Mouse (Mus musculus) frontal cortex, postnatal 36 days (tissue): ENCODE results near the gene Nptx1.

Experiments used
- DNase-seq, 2 experiments: peaks; one replicate each; pipeline ENCODE4 v3.0.0; 2022; ENCODE audit warnings: low spot score in 2 of 2

The Nptx1 gene

DNA sequence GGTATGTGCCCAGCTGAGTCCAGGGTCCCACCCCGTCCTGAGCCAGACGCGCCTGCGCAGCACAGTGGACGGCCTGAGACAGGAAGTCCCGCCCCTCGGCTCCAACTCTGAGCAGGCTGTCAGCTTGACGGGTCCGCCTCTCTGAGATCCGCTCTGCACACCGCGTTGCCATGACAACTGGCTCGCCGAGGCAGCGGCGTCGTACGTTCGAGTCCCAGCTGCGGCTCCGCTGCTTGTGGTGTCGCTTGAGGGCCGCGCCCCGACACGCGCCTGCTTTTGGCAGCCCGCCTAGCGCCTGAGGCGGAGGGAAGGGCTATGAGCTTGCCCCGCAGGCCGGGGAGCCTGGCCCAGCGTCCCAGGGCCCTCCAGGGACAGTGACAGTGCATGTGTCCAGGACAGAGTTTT, 23.0 kb downstream of the Nptx1 start:
- peak in 1 of 2 experiments; percentile 79 for DNase-seq

DNA sequence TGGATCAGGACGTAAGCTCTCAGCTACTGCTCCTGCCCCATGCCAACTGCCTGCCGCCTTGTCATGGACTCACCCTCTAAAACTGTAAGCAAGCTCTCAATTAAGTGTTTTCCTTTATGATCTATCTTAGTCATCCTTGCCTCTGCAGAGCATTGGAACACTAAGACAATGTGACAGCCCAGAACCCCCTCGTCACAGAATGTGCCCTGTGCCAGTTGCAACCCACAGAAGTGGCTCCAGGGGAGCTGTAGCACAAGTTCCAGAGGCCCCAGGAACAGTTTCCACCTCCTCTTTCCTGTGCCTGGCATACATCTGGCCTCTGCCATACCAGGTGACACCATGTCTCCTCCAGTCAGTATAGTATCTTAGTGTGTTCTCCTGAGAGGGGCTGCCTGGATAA, 24.2 kb downstream of the Nptx1 start:
- no peak for DNase-seq

DNA sequence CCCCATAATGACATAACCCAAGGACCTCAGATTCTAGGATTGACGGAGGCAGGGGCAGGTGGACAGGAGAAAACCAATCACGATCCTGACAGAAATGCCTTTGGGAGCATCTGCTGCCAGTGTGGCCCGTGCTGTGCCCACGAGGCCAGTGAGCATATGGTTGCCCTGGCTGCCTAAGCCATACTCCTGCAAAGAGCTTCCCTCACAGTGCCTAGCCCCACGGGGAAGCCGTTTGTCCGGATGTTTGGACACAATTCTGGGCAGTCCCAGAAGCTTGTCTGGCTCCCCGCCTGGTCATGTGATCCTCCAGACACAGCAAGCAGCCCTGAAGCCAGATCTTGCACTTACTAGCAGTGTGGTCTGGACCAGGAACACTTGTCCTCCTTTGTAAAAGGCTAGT, 24.8 kb downstream of the Nptx1 start:
- DNase-seq: no peak

DNA sequence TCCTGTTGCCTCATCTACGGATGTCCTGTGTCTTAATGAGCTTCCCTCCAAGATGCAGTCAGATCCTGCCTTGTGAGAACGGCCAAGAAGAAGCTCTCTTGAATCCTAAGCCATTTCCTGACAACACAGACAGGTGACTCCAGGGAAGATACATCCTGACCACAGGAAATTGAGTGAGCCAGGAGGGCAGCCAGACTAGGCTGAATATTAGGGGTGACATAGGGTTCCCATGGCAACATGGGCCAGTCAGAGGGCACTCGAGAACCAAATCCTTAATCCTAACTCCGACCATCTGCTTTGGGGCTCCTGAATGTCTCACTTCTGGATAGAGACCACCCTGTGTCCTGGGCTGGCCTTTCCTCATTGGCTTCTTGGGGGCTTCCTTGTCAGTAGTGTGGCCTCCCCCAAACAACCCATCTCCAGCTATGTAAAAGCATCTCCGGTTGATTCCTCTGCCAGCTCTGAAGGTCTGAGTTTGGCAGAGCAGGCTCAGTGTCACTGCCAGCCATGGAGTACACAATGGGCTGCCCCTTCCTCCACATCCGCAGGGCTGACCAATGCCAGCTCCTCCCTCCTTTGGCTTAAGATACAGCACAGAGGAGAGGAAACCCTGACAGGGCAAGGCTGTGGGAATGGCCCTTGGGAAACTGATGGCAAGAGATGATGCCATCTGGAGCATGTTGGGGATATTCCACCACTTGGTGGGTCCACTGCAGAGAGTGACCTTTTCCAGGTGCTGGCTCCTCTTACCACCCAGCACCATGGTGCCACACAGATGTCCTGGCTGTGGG, 25.4 kb downstream of the Nptx1 start:
- no peak for DNase-seq

DNA sequence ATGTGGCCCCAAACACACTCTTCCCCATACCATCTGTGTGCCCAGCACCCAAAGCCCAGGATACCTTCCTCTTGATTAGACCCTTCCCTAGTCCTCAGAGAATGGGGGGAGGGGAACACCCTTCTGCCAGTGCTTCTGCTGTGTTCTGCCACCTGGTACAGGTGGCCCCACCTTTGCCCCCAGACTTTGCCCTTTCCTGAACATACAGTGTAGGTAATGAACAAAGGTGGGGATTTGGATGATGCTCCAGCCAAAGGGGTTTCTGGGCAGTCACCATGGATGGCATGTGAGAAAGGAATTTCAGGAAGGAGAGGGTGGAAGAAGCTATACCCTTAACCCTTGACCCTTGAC, 26.9 kb downstream of the Nptx1 start:
- DNase-seq: no peak

DNA sequence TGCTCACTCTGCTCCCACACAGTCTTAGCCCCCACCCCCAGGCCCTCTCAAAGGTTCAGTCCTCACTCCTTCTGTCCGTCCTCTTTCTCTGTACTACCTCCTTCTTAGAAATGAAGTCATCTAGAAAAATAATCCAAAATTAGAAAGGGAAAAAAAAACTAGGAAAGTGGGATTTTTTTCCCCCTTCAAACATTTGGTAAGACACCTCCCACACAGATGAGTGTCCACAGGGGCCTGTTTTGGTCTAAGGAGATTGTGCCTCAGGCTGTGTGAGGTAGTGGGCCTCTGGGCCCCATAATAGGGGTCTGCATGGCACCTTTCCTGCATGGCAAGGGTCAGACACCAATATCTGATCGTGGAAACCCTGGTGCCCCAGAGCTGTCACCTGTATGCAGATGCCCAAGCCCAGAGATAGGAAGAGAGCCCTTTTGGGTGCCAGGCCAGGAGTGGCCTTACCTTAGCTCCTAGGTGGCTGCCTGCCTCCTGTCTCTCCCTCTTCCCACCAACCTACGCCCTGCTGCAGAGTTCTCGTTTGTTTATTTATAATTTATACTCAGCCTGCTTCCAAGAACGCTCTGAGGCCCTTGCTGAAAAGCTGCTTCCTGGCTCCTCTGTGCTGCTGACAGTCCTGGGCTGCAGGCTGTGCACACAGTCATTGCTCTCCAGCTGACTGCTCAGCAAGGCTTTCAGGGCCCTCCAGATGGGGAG, 27.4 kb downstream of the Nptx1 start:
- peak in 1 of 2 experiments; percentile 58 for DNase-seq

DNA sequence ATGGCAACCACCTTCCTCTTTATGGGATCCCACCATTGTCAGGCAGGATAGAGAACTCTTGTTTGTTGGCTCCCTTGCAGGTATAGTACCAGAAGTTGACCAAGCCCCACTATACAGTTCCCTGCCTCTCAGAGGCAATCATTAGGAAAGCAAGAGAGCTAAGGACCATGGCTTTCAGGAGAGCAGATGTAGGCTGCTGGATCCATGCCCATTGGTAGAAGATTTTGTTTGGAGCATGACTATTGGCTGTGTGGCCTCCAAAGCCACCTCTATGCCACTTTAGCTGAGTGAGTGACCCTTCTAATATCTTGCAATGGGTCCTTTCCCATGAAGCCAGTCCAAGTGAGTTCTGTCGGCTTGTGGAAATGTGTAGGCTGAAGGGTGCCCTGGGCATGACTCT, 28.2 kb downstream of the Nptx1 start:
- no peak for DNase-seq

DNA sequence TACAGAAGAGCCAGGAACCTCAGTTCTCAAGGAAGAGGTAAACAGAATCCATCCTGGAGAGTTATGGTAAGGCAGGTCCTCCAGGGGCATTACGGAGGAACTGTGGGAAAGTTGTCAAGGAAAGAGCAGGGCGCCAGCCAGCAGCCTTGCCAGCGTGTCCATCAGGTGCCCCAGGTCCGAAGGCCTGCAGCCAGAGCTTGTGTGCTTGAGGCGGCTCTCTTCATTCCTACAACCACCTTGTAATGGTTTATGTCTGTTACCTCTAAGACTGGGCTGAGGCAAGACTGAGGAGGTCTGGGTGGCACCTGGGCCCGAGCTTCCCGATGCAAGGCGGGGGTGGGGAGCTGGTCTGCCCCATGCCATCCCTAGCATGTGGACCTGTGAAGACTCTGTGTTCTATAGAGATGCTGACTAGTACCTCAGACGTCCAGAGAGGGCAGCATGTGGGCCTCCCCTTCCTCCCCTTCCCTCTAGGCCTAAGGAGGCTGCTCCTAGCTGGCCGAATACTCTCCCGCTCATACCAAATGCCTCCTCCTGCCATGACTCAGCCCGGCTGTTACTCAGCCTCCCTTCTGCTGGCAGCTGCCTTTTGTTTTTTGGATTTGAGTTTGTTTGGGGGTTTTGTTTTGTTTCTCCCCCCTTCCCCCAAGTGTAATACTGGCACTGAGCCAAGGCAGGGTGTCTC, 30.7 kb downstream of the Nptx1 start:
- DNase-seq: no peak

DNA sequence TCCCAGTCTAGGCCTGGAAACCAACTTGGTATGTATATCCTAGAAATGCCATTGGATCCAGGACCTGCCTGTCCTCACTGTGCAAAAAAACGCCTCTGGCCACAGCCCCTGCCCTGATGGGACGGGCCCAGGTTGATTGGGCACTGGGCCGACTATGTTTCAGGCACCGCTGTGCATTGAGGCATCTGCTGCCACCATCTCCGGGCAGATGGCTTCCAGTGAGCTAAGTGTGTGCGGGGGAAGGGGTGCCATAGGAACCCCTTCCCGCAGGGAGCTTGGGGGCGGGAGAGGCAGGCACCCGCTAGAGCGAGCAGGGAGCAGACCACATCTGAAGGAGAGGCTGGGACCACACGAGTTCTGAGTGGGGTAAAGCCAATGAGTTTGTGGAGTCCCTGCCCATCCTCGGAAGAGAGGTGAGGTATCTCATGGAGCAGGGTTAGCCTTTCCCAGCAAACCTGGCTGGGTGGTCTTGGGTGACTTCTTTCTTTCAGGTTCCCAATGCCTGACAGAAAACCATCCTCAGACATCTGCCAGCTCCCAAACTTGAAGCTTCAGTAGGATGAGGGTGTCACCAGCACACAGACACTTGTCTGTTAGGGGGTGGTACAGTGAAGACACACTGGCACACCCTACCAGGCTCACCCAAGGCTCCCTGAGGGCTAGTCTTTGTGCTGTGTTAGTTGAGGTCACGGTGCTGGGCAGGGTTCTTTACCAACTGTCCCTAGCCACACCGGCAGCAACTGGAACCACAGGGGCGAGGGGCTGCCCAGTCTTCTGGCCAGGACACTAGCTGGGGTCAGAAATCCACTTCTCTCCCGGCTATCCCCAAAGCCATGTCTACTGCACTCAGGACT, 31.5 kb downstream of the Nptx1 start:
- peak; percentile 75 to 83 for DNase-seq

DNA sequence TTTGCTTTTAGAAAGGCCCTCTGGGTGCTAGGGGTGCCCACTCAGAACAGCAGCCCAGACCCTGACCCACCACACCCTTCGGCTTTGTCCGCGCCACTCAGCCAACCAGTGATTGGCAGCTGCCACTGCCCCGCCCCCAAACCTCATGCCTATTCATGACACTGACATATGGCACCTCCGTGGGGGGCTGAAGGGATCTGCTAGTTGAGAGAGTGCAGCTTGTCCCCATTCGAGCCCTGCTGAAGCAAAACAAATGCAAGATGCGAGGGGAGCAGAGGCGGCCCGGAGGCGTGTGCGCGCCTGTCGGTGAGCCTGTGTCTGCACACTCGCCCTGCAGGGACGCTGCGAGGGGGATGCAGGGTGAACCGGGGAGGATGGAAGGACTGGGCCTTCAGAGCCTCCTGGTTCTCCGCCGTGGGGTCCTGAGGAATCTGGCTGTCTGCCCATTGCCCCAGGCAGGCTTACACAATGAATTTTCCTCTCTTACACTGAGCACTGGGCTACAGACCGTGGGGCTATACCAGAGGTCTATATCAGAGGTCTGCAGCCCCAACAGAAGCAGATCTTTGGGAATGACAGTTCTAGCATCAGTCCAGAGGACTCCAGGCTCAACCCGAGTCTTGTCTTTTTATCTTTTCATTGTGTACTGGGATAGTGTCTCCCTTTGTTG, 32.5 kb downstream of the Nptx1 start:
- DNase-seq: peak in 1 of 2 experiments; percentile 74

DNA sequence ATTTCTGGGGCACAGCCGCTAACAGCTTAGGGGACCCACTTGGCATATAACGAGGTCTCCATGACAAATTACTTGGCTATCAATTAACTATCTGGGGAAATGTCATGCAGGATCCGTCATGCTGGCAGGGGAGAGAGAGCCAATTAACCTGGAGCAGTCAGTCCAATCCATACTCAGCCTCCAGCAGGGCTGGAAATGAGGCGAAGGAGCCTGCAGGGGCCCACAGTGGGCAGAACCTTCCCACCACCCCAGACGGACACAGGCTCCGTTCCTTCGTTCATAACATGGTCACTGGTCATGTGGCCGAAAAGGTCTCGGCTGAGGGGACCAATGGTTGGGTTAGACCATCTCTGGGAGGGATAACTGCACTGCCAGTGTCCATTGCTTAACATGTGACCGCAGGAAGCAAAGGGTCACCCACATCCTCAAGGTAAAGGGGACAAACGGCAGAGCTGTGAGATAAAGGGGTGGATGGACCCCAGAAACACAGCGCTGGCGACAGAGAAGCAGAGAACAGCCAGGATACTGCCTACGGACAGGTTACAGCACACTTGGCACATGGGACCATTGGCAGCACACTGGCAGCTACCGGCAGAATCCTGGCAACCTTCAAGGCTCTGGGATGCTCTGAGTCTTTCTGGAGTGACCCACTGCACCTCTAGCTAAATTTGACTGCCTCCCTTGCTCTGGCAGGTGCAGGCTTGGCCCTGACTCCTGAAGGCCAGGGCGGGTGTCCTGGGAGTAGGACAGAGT, 33.3 kb downstream of the Nptx1 start:
- DNase-seq: no peak

DNA sequence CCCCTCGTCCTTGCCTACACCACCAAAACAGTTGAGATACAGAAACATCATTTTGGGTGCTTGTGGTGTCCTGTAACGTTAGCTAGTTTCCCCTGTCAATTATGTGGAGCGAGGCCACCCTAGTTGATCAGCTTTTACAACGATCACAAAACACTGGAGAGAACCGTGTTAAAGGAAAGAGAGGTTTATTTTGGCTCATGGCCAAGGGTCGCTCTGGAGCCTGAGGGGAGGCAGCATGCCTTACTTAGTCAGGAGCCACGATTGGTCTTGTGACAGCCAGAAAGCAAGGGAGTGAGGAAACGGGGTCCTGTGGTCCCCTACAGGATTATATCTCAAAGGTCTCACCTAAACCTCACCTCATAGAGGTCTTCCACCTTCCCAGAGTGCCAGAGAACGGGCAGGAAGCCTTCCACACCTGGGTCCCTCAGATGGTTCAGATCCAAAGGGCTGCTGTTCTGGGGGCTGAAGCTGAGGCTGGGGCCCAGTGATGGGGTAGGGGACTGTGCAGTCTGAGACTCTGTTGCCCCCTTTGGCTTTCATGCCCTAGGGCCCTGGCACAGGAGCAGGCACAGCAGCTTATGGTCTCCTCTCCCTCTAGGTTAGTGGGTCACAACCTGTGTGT, 34.4 kb downstream of the Nptx1 start:
- no peak for DNase-seq

DNA sequence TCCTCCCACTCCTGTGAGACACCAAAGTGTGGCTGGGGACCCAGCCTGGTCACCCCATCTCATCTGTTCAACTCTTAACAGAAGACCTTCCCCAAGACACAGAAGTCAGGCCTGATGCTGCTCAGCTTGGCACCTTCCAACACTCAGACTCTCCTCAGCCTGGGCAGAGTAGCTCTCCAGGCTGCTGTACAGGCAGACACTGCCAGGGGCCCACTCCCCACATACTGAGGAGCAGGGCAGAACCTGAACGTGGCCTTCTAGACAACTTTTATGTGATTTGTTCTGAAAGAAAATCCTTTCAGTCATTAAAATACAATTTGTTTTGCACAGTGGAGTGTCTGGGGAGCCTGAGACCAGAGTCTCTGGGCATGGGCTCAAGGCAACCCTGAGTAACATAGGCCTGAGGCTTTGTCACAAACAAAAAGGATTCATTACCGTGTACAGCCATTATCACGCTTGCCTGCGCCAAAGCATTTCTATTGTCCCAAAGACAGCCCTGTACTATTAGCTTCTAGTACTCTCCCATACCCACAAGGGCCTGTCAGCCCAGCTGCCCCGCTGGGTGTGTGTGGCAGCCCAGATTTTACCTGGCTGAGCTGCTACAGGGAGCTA, 38.3 kb downstream of the Nptx1 start:
- no peak for DNase-seq

DNA sequence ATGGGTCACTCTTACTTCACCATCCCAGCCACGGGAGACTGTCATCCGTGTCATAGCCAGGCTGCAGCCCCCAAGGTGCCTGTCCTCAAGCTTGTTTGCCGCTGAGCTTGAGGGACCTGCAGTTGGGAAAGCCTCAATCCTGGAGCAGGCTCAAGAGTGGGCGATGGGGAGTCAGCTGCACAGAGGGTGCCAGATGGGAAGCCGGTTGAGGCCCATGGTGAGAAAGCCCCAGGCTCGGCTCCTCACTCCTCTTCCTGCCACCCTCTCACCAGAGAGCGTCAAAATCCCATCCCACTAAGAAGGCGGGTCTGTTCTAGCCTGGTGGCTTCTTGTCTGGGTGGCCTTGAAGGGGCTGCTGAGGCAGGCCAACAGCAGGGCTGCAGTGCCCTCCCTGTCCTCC, 39.8 kb downstream of the Nptx1 start:
- peak in 1 of 2 experiments; percentile 87 for DNase-seq

DNA sequence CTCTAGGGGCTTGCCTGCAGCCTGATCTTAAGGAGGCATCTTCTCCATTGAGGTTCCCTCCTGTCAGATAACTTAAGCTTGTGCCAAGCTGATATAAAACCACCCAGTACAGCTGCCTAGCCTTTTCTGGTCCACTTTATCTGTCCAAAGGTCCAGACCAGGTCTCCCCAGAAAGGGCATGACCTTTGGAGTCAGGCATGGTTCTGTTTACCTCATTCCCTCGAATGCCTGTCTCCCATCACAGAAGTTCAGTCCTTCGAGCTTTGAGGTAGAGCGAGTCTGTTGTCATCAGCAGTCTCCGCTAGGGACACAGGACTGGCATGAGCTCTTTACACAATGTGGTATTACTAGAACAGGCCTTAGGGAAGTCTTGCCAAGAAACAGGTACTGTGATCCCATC, 41.2 kb downstream of the Nptx1 start:
- DNase-seq: no peak

DNA sequence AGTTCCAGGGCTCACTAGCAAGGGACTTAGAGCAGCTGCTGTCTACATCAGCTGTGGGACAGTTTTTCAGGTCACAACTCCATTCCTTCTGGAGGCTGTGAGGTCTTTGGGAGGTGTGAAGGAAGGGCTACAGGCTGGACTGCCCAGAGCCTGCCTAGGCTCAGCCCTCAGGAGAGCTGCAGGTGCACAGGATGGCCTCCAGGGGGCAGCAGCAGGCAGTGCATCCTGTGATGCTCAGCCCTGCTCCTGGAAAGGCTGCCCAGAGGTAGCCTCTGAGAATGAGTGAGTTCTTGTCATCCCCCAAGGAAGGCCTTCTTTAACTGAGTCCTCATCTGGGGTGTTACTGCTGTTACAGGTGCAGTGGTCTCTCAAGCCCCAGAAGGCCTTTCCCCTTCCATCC, 43.9 kb downstream of the Nptx1 start:
- peak; percentile 75 to 78 for DNase-seq

DNA sequence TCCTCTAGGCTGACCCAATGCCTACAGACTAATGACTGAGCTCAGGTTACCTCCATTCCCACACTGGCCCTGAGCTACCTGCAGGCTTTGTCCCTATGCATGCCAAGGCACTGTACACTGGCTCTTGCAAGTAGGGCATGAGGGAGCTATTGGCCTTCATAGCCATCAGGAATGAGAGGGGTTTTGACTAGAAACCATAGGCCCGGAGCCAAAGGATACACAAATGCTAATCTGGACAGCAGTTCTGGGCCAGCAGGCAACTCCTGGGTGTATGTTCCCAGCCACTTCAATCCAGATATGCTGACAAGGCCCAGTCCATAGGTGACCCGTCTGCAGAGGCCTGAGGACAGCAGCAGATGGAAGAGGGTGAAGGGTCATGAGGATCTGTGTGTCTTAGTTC, 47.5 kb downstream of the Nptx1 start:
- DNase-seq: no peak

DNA sequence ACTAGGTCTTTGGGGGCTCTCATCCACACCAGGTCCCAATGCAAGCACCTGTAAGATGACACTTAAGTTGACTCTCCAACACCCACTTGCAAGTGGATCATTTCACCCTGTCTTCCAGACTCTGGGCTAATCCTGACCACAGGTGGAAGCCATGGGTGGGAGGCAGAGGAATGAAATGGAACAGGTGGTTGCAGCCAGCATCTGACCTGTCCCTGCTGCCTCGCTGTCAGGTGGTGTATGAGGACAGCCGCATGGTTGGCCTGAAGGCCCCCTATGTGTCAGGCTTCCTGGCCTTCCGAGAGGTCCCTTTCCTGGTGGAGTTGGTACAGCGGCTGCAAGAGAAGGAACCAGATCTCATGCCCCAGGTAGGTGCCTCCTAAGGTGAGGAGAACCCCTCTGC, 48.3 kb downstream of the Nptx1 start:
- DNase-seq: no peak

DNA sequence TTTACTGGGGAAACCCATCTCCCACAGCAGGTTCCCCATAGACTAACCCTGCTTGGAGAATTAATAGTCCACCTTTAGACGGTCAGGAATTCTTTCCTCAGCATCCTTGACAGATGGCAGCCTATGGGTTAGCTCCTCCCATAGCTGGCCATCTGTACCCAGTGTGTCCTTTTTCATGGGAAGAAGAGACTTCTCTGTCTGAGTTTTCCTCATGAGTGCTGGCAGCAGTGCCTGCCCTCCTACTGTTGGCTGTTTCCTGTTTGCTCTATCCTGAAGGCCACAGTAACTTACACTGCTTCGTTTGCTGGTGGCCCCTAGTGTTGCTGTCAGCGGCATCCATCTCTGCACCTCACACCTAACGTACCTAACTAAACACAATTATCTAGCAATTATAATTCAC, 50.1 kb downstream of the Nptx1 start:
- DNase-seq: no peak

DNA sequence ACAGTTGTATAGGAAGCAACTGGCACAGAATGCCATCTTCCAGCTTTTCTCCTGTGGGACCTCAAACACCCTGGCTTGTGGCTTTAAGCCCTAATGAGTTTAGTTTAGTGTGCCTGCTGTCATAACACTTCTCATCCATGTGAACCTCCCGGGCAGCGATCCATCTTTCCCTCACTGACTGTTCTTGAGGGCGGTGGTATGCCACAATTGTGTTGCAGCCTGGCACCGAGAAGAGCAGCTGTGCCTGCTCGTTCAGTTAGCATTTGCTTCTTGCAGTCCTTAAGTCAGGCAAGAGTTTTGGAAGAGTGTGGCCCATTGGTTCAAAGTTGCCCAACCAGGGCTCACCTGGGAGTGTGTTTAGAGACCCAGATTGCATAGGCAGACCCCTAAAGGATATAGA, 51.4 kb downstream of the Nptx1 start:
- DNase-seq: no peak
